Mouse (Mus musculus) ES-E14 (cell line): ENCODE data around the gene Atp1b2.

Source experiments
- CHD2 ChIP-seq: IDR thresholded peaks from 2 replicates; pipeline ENCODE4 v1.6.1; 2014; ENCODE audit warnings: mild to moderate bottlenecking, low read depth, low read length, inconsistent platforms
- HCFC1 ChIP-seq: IDR thresholded peaks from 2 replicates; pipeline ENCODE4 v1.6.1; 2012; ENCODE audit warnings: low read length, inconsistent platforms, borderline replicate concordance; ENCODE audit not compliant: insufficient read depth
- MAFK ChIP-seq: IDR thresholded peaks from 2 replicates; pipeline ENCODE4 v1.6.1; 2014; ENCODE audit warnings: mild to moderate bottlenecking, low read depth, low read length, inconsistent platforms; ENCODE audit not compliant: insufficient read depth
- ZC3H11A ChIP-seq: IDR thresholded peaks from 2 replicates; pipeline ENCODE4 v1.6.1; 2012; ENCODE audit warnings: low read depth, mild to moderate bottlenecking, inconsistent platforms, low read length, borderline replicate concordance
- ZNF384 ChIP-seq: IDR thresholded peaks from 2 replicates; pipeline ENCODE4 v1.6.1; 2012; ENCODE audit warnings: low read depth, low read length, inconsistent platforms

DNA sequence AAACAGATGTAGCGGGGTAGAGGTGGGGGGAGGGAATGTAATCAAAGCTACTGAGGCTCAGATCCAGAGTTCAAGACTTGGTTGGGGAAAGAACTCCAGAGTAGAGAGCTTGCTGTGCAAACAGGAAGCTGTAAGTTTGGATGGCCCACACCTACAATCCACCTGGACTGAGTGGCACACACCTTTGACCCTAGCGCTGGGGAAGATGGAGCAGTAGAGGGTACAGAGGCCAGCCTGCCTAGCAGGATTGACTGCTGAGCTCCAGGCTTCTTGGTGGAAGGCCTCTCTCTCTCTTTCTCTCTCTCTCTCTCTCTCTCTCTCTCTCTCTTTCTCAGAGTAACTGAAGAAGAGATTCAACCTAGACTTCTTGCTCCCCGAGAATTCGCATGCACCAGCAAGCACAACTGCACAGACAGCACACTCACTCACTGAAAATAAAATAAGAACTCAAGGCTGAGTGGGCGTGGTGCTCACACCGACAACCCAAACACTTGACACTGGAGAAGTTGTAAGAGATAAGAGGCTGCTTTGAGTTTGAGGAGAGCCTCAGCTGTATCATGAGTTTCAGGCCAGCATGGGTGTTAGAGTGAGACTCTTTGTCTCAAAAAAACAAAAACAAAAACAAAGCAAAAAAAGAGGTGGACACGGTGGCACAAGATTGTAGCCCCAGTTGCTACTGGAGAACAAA, 14.8 kb upstream of the Atp1b2 start:
- TF ChIP-seq ZC3H11A (no peak), CHD2 (no peak), HCFC1 (no peak), MAFK (no peak), ZNF384 (no peak)
